Mouse (Mus musculus) megakaryocyte, embryonic 14.5 days (primary cell): ENCODE results near the gene Nmnat3.

Source experiments
- FLI1 ChIP-seq: IDR thresholded peaks from 2 replicates; pipeline ENCODE4 v1.6.1; 2012; ENCODE audit warnings: low read length, inconsistent platforms, mixed read lengths
- GATA1 ChIP-seq: IDR thresholded peaks from 3 replicates; pipeline ENCODE4 v1.6.1; 2012; ENCODE audit warnings: mixed read lengths, low read length, inconsistent platforms, borderline replicate concordance

DNA sequence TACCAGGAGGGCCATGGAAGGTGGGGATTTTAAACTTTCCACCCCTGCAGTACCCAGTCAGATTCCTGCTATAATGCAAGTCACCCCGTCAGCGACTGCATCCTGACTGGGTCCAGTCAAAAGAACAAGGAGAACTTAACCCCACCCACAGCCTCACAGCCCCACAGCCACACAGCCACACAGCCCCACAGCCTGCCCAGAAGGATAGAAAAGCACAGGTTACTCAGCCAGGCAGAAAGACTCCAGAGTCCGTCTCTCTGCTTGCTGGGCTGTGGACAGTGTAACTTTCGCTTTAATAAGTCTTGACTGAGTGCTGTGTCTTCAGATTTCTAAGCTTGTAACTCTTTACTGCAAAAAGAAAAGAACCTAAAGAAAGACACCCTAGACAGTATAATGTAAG lies 53.2 kb downstream of the Nmnat3 start:
- TF ChIP-seq GATA1 (no peak), FLI1 (no peak)
